Mouse (Mus musculus): ENCODE data around the gene Col4a5. TPM values are rescaled to one million over a fixed set of nuclear protein-coding genes. Genes with fewer than 3 reads are reported as not detected.

Col4a5 gene
- polyA plus RNA-seq, 1 experiment from 2014 or later: 13.0 TPM

GRCm38 (mm10) chrX:141723936-141724335 lies 248.8 kb downstream of the Col4a5 start:
- 0 out of 2 replicates have a peak overlapping the region, but pooled peaks have one; percentile 49 for H3K9ac ChIP-seq

GRCm38 (mm10) chrX:141724391-141724891 lies 249.3 kb downstream of the Col4a5 start:
- H3K9me3 ChIP-seq: no peaks in the 10 kb centered on the region
- peak overlapping the region; percentile 49 for H3K9ac ChIP-seq
- 22% methylated on average over 52 of the region's 52 CpGs for WGBS
- no peak overlapping the region for H3K27ac ChIP-seq
- peak overlapping the region; percentile 47 for H3K4me3 ChIP-seq
- H3K4me2 ChIP-seq: peak overlapping the region; percentile 64
- H3K36me3 ChIP-seq: no peaks in the 10 kb centered on the region
- H3K4me1 ChIP-seq (replicated peaks): peaks cover 21% of the 10 kb centered on the region
- peak; percentile 29 for ATAC-seq (ENCODE audit: low FRiP score)
- H3K27me3 ChIP-seq: peaks cover 80% of the 10 kb centered on the region

More at GRCm38 (mm10) chrX:141723936-141724335, 248.8 kb downstream of the Col4a5 start:
- no peaks in the 10 kb centered on the region for H3K9me3 ChIP-seq
- H3K4me3 ChIP-seq: peak overlapping the region; percentile 47
- H3K36me3 ChIP-seq: no peaks in the 10 kb centered on the region
- ATAC-seq (ENCODE audit: low FRiP score): 0 out of 2 replicates have a peak, but pooled peaks have one; percentile 30
- H3K4me2 ChIP-seq: peak overlapping the region; percentile 64
- H3K27ac ChIP-seq: no peak overlapping the region
- WGBS: 24% methylated on average over 16 of the region's 16 CpGs
- peaks cover 82% of the 10 kb centered on the region for H3K27me3 ChIP-seq
- H3K4me1 ChIP-seq (replicated peaks): peaks cover 21% of the 10 kb centered on the region

DNA sequence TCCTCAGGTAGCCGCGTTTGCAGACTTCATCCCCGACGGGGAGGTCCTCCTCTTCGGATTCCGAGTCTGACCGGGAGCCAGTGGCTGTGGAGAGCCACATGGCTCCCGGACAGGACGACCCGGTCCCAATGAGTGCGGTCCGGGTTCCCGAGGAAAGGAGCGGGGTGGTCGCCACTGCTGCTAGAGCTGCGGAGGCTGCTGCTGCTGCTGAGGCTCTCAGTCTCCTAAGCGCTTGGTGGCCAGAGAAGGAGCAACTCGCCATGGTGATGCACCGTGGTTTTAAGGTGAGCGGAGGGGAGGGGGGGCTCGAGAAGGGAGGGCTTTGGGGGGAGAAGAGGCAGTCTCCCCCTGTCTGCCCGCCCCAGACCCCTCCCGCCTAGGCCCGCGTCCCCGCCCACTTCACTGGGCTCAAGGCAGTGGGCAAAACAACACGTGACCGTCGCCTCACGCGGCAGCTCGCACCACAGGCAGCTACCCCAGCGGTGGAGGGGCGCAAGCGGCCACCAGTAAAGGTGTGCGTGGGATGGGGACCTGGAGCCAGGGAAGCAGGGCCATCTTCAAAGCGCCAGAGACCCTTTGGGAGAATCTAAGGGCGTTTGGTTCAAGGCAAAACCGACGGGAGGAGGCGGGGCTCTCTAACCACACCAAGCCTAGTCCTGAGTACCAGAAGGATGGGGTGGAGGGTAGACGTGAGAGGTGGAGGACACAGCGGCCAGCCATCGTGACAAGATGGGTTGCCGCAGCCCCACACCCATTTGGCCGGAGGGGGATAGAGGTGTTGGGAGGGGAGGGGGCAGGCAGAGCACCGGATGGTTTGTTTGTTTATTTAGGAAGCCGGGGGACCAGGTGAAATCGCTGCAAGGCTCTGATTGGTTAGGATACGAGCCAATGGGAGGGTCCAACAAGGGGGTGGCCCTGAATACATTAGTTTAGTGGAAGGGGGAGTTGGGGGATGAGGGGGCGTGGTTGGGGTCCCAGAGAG lies 250.0 kb downstream of the Col4a5 start, which contains the start of gene Irs4:
Gene Irs4, minus strand, starts transcription at position 327 of the 982 bp plus-strand sequence.
- peak within 1 kb of the TSS; percentile 47 for H3K4me3 ChIP-seq
- no peak within 1 kb of the TSS for H3K27ac ChIP-seq
- H3K27me3 ChIP-seq: peaks cover 73% of the 10 kb centered on the region
- H3K9me3 ChIP-seq: no peaks in the 10 kb centered on the region
- no peaks in the 10 kb centered on the region for H3K36me3 ChIP-seq
- H3K4me2 ChIP-seq: peak within 1 kb of the TSS; percentile 64
- H3K9ac ChIP-seq: peak within 1 kb of the TSS; percentile 49
- peaks cover 21% of the 10 kb centered on the region for H3K4me1 ChIP-seq (replicated peaks)
- 24% methylated on average over 49 of the region's 51 CpGs for WGBS
- ATAC-seq (ENCODE audit: low FRiP score): peak; percentile 85

DNA sequence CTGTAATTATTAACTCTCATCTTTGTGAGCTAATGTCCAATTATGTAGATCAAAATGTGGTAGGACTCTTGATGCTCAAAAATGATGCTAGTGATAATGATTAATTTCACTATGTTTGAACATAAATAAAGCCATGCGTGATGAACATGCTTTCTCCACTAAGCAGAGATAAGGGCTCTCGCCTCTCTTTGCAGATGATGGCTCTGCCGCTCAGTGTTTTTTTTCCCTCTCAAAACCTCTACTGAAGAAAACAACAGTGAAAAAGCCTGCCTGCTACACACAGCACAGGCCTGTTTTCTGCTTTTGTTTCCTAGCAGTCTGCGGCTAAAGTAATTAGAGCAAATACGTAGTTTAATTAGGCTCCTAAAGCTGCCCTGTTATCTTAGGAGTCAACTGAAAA lies 254.4 kb downstream of the Col4a5 start:
- Histone ChIP-seq H3K4me3 (no peak overlapping the region), H3K4me1 (replicated peaks) (peaks cover 7% of the 10 kb centered on the region; the same call in 1 of the 2 replicates), H3K27ac (no peak overlapping the region), H3K4me2 (no peak overlapping the region), H3K36me3 (no peaks in the 10 kb centered on the region), H3K9me3 (no peaks in the 10 kb centered on the region), H3K27me3 (peaks cover 33% of the 10 kb centered on the region), H3K9ac (no peak overlapping the region)
- WGBS: 59% methylated on average over 5 of the region's 5 CpGs
- ATAC-seq (ENCODE audit: low FRiP score): no peak

Other genes with a start within 250 kb of the Col4a5 start
- gene Col4a6, start 1.3 kb upstream of the Col4a5 start, polyA plus RNA-seq (2015; fragmentation: Nextera tagmentation; extraction: Ambion mirVana): 2.8 and 3.3 TPM in 2 replicates
- gene Irs4, start 249.9 kb downstream of the Col4a5 start, polyA plus RNA-seq (2015; fragmentation: Nextera tagmentation; extraction: Ambion mirVana): 0.71 and 1.3 TPM in 2 replicates

Data from hindbrain, embryonic 13.5 days (tissue).